ENCODE assay signal across 8 mouse cellular contexts in genomic region chr6:42264626-42265312, GRCm38 (mm10). TPM values are rescaled to one million over a fixed set of nuclear protein-coding genes. Genes with fewer than 3 reads are reported as not detected.
DNase-seq lines count a peak whose midpoint lies in the region; ATAC-seq and TF ChIP-seq lines count a peak whose summit lies in the region.

TSS of gene Casp2 (plus strand) at chr6:42264985.

- peak; percentile 93 for TF ChIP-seq CTCF in ES-Bruce4 (IDR thresholded peaks at IDR 0.05; ENCODE audit: low read depth, low read length)
- peak; percentile 91 for TF ChIP-seq CTCF in liver, postnatal 0 days (IDR thresholded peaks at IDR 0.05; ENCODE audit: low read depth)

- intact Hi-C loops in heart, postnatal 10 days (cut with DNase I), result loop anchor here (1.0 to 10.0 kb wide), 5 partner anchors 37 to 660 kb away; partner anchors contain the start of genes Ephb6, Fam131b and Zyx

- peak; percentile 99 for DNase-seq in heart, postnatal 10 days
- peak; percentile 98 for DNase-seq in large intestine, adult 2 months (ENCODE audit: low read depth, low spot score)
- peak; percentile 98 for DNase-seq in liver, postnatal 0 days
- peak; percentile 99 for DNase-seq in testis, postnatal 10 days (ENCODE audit: low spot score)

- no peaks in the 10 kb centered on the region for H3K27me3 ChIP-seq in ES-Bruce4 (ENCODE audit: control insufficient read depth, insufficient read depth, low read length, poor library complexity, severe bottlenecking)
- H3K27me3 ChIP-seq in forebrain, embryonic 13.5 days, result no peaks in the 10 kb centered on the region
- no peaks in the 10 kb centered on the region for H3K27me3 ChIP-seq in liver, postnatal 0 days (ENCODE audit: insufficient read depth, low read length)
- 0 out of 2 replicates have a peak, but pooled peaks cover 2% of the 10 kb centered on the region for H3K27me3 ChIP-seq in neural tube, embryonic 14.5 days (ENCODE audit: control insufficient read depth, insufficient read depth, low read length)

- H3K27ac ChIP-seq in ES-Bruce4 (ENCODE audit: insufficient read depth, low read length), result 0 out of 2 replicates have a peak within 1 kb of the TSS, but pooled peaks have one; percentile 0
- peak within 1 kb of the TSS; percentile 89 for H3K27ac ChIP-seq in forebrain, embryonic 13.5 days
- peak within 1 kb of the TSS; percentile 92 for H3K27ac ChIP-seq in liver, postnatal 0 days (ENCODE audit: low read depth)
- peak within 1 kb of the TSS; percentile 86 for H3K27ac ChIP-seq in neural tube, embryonic 14.5 days (ENCODE audit: low read depth, low read length)

- peak within 1 kb of the TSS; percentile 90 for H3K4me2 ChIP-seq in forebrain, embryonic 13.5 days
- H3K4me2 ChIP-seq in liver, postnatal 0 days (ENCODE audit: low read depth, low read length), result peak within 1 kb of the TSS; percentile 85
- H3K4me2 ChIP-seq in neural tube, embryonic 14.5 days (ENCODE audit: low read depth, low read length), result peak within 1 kb of the TSS; percentile 55

- peaks cover 30% of the 10 kb centered on the region for H3K36me3 ChIP-seq in ES-Bruce4 (ENCODE audit: control insufficient read depth, insufficient read depth, low read length, poor library complexity, severe bottlenecking)
- peaks cover 26% of the 10 kb centered on the region for H3K36me3 ChIP-seq in forebrain, embryonic 13.5 days (ENCODE audit: poor library complexity, severe bottlenecking)
- H3K36me3 ChIP-seq in liver, postnatal 0 days (replicated peaks; ENCODE audit: insufficient read depth, low read length), result peaks cover 25% of the 10 kb centered on the region
- H3K36me3 ChIP-seq in neural tube, embryonic 14.5 days (ENCODE audit: control insufficient read depth, insufficient read depth, low read length), result peaks cover 22% of the 10 kb centered on the region

- ATAC-seq in cerebellum, adult (ENCODE audit: insufficient number of reproducible peaks, low FRiP score, low TSS enrichment), result peak; percentile 98
- ATAC-seq in forebrain, embryonic 13.5 days, result peak; percentile 99
- peak; percentile 99 for ATAC-seq in liver, postnatal 0 days
- peak; percentile 99 for ATAC-seq in neural tube, embryonic 14.5 days (ENCODE audit: low read depth)

- TF ChIP-seq POLR2A in ES-Bruce4 (IDR thresholded peaks at IDR 0.05; ENCODE audit: insufficient read depth, low read length), result no peak

- H3K4me1 ChIP-seq in ES-Bruce4 (ENCODE audit: control insufficient read depth, insufficient read depth, low read length), result peaks cover 3% of the 10 kb centered on the region
- H3K4me1 ChIP-seq in forebrain, embryonic 13.5 days, result peaks cover 21% of the 10 kb centered on the region
- peaks cover 9% of the 10 kb centered on the region; the same call in 1 of the 2 replicates for H3K4me1 ChIP-seq in liver, postnatal 0 days (ENCODE audit: insufficient read depth)
- H3K4me1 ChIP-seq in neural tube, embryonic 14.5 days (ENCODE audit: control insufficient read depth, insufficient read depth, low read length), result peaks cover 6% of the 10 kb centered on the region

- peak within 1 kb of the TSS; percentile 79 for H3K9ac ChIP-seq in ES-Bruce4 (ENCODE audit: low read depth, poor library complexity, severe bottlenecking)
- peak within 1 kb of the TSS; percentile 96 for H3K9ac ChIP-seq in forebrain, embryonic 13.5 days
- H3K9ac ChIP-seq in liver, postnatal 0 days (replicated peaks), result peak within 1 kb of the TSS; percentile 89
- peak within 1 kb of the TSS; percentile 86 for H3K9ac ChIP-seq in neural tube, embryonic 14.5 days (replicated peaks; ENCODE audit: low read depth, low read length)

- no peak for TF ChIP-seq EP300 in ES-Bruce4 (IDR thresholded peaks at IDR 0.05; ENCODE audit: insufficient read depth, low read depth, low read length)
- TF ChIP-seq EP300 in liver, postnatal 0 days (IDR thresholded peaks at IDR 0.05; ENCODE audit: low read depth), result 0 out of 2 replicates have a peak, but pooled peaks have one; percentile 17

- H3K4me3 ChIP-seq in ES-Bruce4 (ENCODE audit: low read depth, low read length), result peak within 1 kb of the TSS; percentile 76
- peak within 1 kb of the TSS; percentile 87 for H3K4me3 ChIP-seq in forebrain, embryonic 13.5 days
- H3K4me3 ChIP-seq in liver, postnatal 0 days (ENCODE audit: low read depth, low read length), result peak within 1 kb of the TSS; percentile 96
- peak within 1 kb of the TSS; percentile 93 for H3K4me3 ChIP-seq in neural tube, embryonic 14.5 days (ENCODE audit: low read depth, low read length)

- H3K9me3 ChIP-seq in ES-Bruce4 (replicated peaks; ENCODE audit: control insufficient read depth, insufficient read depth, low read length, poor library complexity, severe bottlenecking), result no peaks in the 10 kb centered on the region
- H3K9me3 ChIP-seq in forebrain, embryonic 13.5 days (replicated peaks), result no peaks in the 10 kb centered on the region
- H3K9me3 ChIP-seq in liver, postnatal 0 days (ENCODE audit: low read length), result no peaks in the 10 kb centered on the region
- H3K9me3 ChIP-seq in neural tube, embryonic 14.5 days (ENCODE audit: control insufficient read depth, low read length), result no peaks in the 10 kb centered on the region

- under 1% methylated on average over 50 of the region's 51 CpGs for WGBS in forebrain, embryonic 13.5 days
- WGBS in large intestine, adult 2 months, result 1% methylated on average over 51 of the region's 51 CpGs
- 0% methylated on average over 49 of the region's 51 CpGs for WGBS in liver, postnatal 0 days (ENCODE audit: insufficient replicate concordance)
- under 1% methylated on average over 51 of the region's 51 CpGs for WGBS in neural tube, embryonic 14.5 days

RNA-seq across cellular contexts. Expression of gene Casp2, which starts in this region (rescaled TPM):
- 37.3 and 37.8 TPM in 2 replicates for polyA plus RNA-seq in ES-Bruce4 (2011; ENCODE audit: insufficient read depth, insufficient read length, low read depth, missing spikeins)
- polyA plus RNA-seq in forebrain, embryonic 13.5 days (2015; fragmentation: Nextera tagmentation; extraction: Ambion mirVana), result 62.7 and 73.9 TPM in 2 replicates
- 10 to 100 TPM; 19.6 to 31.8 TPM for total RNA-seq in heart, postnatal 10 days (2021)
- 26.2 and 47.8 TPM in 2 replicates for polyA plus RNA-seq in large intestine, adult 2 months (2012; rRNA removed)
- 10.3 and 11.1 TPM in 2 replicates for polyA plus RNA-seq in liver, postnatal 0 days (2015; fragmentation: Nextera tagmentation; extraction: Ambion mirVana)
- polyA plus RNA-seq in neural tube, embryonic 14.5 days (2014; fragmentation: Nextera tagmentation; extraction: Ambion mirVana), result 34.0 and 34.7 TPM in 2 replicates

Comparison
In these comparisons a context has a peak if more than half of its experiments do, and no peak if none do; other contexts are left out.
1. Peak in every context shown above with its lines: DNase-seq, ATAC-seq, H3K4me3 ChIP-seq and H3K27ac ChIP-seq.
2. H3K27ac ChIP-seq: peak in every context shown above with its lines; median percentile 92 in liver, postnatal 0 days; 89 in forebrain, embryonic 13.5 days; 86 in neural tube, embryonic 14.5 days; 0 in ES-Bruce4.